Mouse (Mus musculus) CD4-positive, CD25-positive, alpha-beta regulatory T cell, adult 4 months (primary cell): Measurements from ENCODE around the gene Phf21a. TPM values are rescaled to one million over a fixed set of nuclear protein-coding genes. Genes with fewer than 3 reads are reported as not detected.

Experiments
- ATAC-seq: one replicate; pipeline ENCODE4 v1.8.0; 2017
- polyA plus RNA-seq, 2 experiments: library from polyadenylated mRNA; unstranded; fragments of 100-300 nt; shearing (Covaris generic); gene quantifications; one replicate each; pipeline ENCODE4 v1.2.1; 2017

Phf21a gene
- polyA plus RNA-seq, 2 experiments from 2014 or later, result 76.1 to 88.7 TPM

- no peak for ATAC-seq
Measured at GRCm38 (mm10) chr2:92312542-92312941, 219.6 kb downstream of the Phf21a start.

GRCm38 (mm10) chr2:92314031-92314430, 221.1 kb downstream of the Phf21a start:
- ATAC-seq, result no peak

GRCm38 (mm10) chr2:92316652-92317051, 223.7 kb downstream of the Phf21a start:
- no peak for ATAC-seq

GRCm38 (mm10) chr2:92317228-92317627, 224.3 kb downstream of the Phf21a start:
- ATAC-seq, result no peak

GRCm38 (mm10) chr2:92322669-92323068, 229.8 kb downstream of the Phf21a start:
- ATAC-seq, result no peak

- ATAC-seq, result no peak
Measured at GRCm38 (mm10) chr2:92325676-92326075, 232.8 kb downstream of the Phf21a start.

GRCm38 (mm10) chr2:92326221-92326620, 233.3 kb downstream of the Phf21a start:
- no peak for ATAC-seq

GRCm38 (mm10) chr2:92327601-92328000, 234.7 kb downstream of the Phf21a start:
- ATAC-seq, result no peak

- no peak for ATAC-seq
Measured at GRCm38 (mm10) chr2:92328206-92328605, 235.3 kb downstream of the Phf21a start.

GRCm38 (mm10) chr2:92330840-92331239, 237.9 kb downstream of the Phf21a start:
- ATAC-seq, result no peak

- no peak for ATAC-seq
Measured at GRCm38 (mm10) chr2:92331410-92331809, 238.5 kb downstream of the Phf21a start.

GRCm38 (mm10) chr2:92331871-92332270, 239.0 kb downstream of the Phf21a start:
- no peak for ATAC-seq

- no peak for ATAC-seq
Measured at GRCm38 (mm10) chr2:92342418-92342817, 249.5 kb downstream of the Phf21a start.

- ATAC-seq, result no peak
Measured at GRCm38 (mm10) chr2:92347191-92347590, 254.3 kb downstream of the Phf21a start.

- no peak for ATAC-seq
Measured at GRCm38 (mm10) chr2:92349589-92350425, 256.9 kb downstream of the Phf21a start.

GRCm38 (mm10) chr2:92350686-92351085, 257.8 kb downstream of the Phf21a start:
- ATAC-seq, result no peak

- no peak for ATAC-seq
Measured at GRCm38 (mm10) chr2:92353402-92353801, 260.5 kb downstream of the Phf21a start.

GRCm38 (mm10) chr2:92354224-92354623, 261.3 kb downstream of the Phf21a start:
- ATAC-seq, result no peak

GRCm38 (mm10) chr2:92359301-92359700, 266.4 kb downstream of the Phf21a start:
- ATAC-seq, result no peak

- ATAC-seq, result no peak
Measured at GRCm38 (mm10) chr2:92360186-92360823, 267.4 kb downstream of the Phf21a start.

- ATAC-seq, result no peak
Measured at GRCm38 (mm10) chr2:92360893-92361292, 268.0 kb downstream of the Phf21a start.

- ATAC-seq, result no peak
Measured at GRCm38 (mm10) chr2:92361795-92362194, 268.9 kb downstream of the Phf21a start.

GRCm38 (mm10) chr2:92362571-92363228, 269.8 kb downstream of the Phf21a start:
- ATAC-seq, result no peak

GRCm38 (mm10) chr2:92364086-92364485, 271.2 kb downstream of the Phf21a start:
- no peak for ATAC-seq
